Mouse (Mus musculus) G1E (cell line): ENCODE measurements around the gene Syt8.

ENCODE experiments used
- CTCF ChIP-seq: IDR thresholded peaks from 2 replicates; pipeline ENCODE4 v1.5.1; 2012; ENCODE audit warnings: low read depth, low read length, inconsistent platforms, mixed read lengths
- GATA1 ChIP-seq: IDR thresholded peaks from 2 replicates; pipeline ENCODE4 v1.6.1; 2012; ENCODE audit warnings: borderline replicate concordance, low read length, inconsistent platforms, mixed read lengths

DNA sequence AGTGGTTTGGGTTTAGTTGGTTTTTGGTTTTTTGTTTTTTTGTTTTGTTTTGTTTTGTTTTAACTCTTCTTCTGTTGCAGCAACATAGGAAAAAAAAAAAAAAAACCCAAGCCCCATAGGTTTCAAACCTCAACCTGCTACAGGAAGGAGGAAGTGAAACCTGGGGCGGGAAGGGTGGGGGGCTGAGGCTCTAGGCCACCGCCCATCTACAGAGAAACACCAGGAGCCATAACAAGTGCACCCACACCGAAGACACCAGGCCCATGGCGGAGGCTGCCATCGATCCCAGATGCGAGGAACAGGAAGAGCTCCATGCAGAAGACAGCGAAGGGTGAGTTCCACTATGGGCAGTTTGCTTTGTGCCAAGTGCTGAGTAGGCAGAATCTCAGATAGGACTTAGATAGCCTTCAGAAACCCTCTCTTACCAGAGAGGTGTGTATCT, 26.0 kb downstream of the Syt8 start, which contains the start of gene Lsp1:
- TF ChIP-seq GATA1 (no peak), CTCF (no peak)
